Mouse (Mus musculus) liver, embryonic 11.5 days (tissue): Measurements from ENCODE around the gene Blvrb. TPM values are rescaled to one million over a fixed set of nuclear protein-coding genes. Genes with fewer than 3 reads are reported as not detected.
"Not testable (repeated sequence)": the region's sequence is repeated elsewhere in the genome, so short reads cannot be mapped to it uniquely, and the experiment has no call there.

Experiments
- ATAC-seq: fragments of 200-750 bp; cut with Nextera tagmentation; replicated peaks from 2 replicates; pipeline ENCODE4 v1.8.0; 2017; ENCODE audit warnings: moderate number of reproducible peaks, mild to moderate bottlenecking, moderate TSS enrichment, moderate library complexity; ENCODE audit not compliant: low FRiP score
- DNase-seq: peaks from one replicate; pipeline ENCODE4 v3.0.0-alpha.2; 2017; ENCODE audit warnings: low spot score
- H3K27ac ChIP-seq: fragments of 300-500 bp; sonication (generic); 2 replicates; pipeline ENCODE4 v1.5.1; 2014; ENCODE audit warnings: mild to moderate bottlenecking, low read depth, low read length, control low read depth
- H3K27me3 ChIP-seq: fragments of 300-500 bp; sonication (generic); replicated peaks from 2 replicates; pipeline ENCODE4 v1.6.1; 2014; ENCODE audit warnings: low read length, mixed read lengths; ENCODE audit not compliant: control insufficient read depth, insufficient read depth
- H3K36me3 ChIP-seq: fragments of 300-500 bp; sonication (generic); 2 replicates; pipeline ENCODE4 v1.6.1; 2014; ENCODE audit warnings: mild to moderate bottlenecking, low read length, moderate library complexity, mixed read lengths; ENCODE audit not compliant: control insufficient read depth, insufficient read depth
- H3K4me1 ChIP-seq: fragments of 300-500 bp; sonication (generic); replicated peaks from 2 replicates; pipeline ENCODE4 v1.6.1; 2014; ENCODE audit warnings: low read length, mixed read lengths; ENCODE audit not compliant: control insufficient read depth, insufficient read depth
- H3K4me2 ChIP-seq: fragments of 300-500 bp; sonication (generic); 2 replicates; pipeline ENCODE4 v1.6.1; 2014; ENCODE audit warnings: mild to moderate bottlenecking, control low read depth, moderate library complexity
- H3K4me3 ChIP-seq: fragments of 300-500 bp; sonication (generic); 2 replicates; pipeline ENCODE4 v1.5.1; 2014; ENCODE audit warnings: low read depth, low read length, control low read depth
- H3K9ac ChIP-seq: fragments of 300-500 bp; sonication (generic); 2 replicates; pipeline ENCODE4 v1.6.1; 2014; ENCODE audit warnings: low read depth, low read length, control low read depth
- H3K9me3 ChIP-seq: fragments of 300-500 bp; sonication (generic); 2 replicates; pipeline ENCODE4 v1.6.1; 2016; ENCODE audit warnings: low read length, inconsistent platforms, mixed read lengths; ENCODE audit not compliant: control insufficient read depth
- WGBS: fragments of 180-500 bp; shearing (Covaris S2); extraction: QIAGEN DNeasy Blood & Tissue Kit; methylation state at CpG from one replicate; pipeline ENCODE4 v1.1.7; 2014; 5-methylcytosine and 5-hydroxymethylcytosine counted together
- polyA plus RNA-seq: library from polyadenylated mRNA; unstranded; fragments of >200 nt; fragmentation: Nextera tagmentation; extraction: Ambion mirVana; gene quantifications from 2 replicates; pipeline ENCODE4 v1.2.1, GENCODE M21; 2014

The Blvrb gene
- polyA plus RNA-seq, 1 experiment from 2014 or later, result 581 TPM

GRCm38 (mm10) chr7:27490543-27491329 is 43.0 kb downstream of the Blvrb start:
- no peaks in the 10 kb centered on the region for H3K27me3 ChIP-seq
- no peaks in the 10 kb centered on the region for H3K9me3 ChIP-seq
- H3K27ac ChIP-seq, result peak overlapping the region; percentile 96
- ATAC-seq (peak; percentile 88), DNase-seq (peak; percentile 95)
- peak overlapping the region; percentile 68 for H3K9ac ChIP-seq
- peak overlapping the region; percentile 53 for H3K4me3 ChIP-seq
- H3K4me2 ChIP-seq, result peak overlapping the region; percentile 78
- H3K4me1 ChIP-seq, result peaks cover 38% of the 10 kb centered on the region
- under 1% methylated on average over 31 of the region's 33 CpGs for WGBS
- H3K36me3 ChIP-seq, result peaks cover 8% of the 10 kb centered on the region; the same call in 1 of the 2 replicates

- H3K4me1 ChIP-seq, result peaks cover 37% of the 10 kb centered on the region
- 0 out of 2 replicates have a peak overlapping the region, but pooled peaks have one; percentile 53 for H3K4me3 ChIP-seq
- H3K9ac ChIP-seq, result peak overlapping the region; percentile 68
- H3K36me3 ChIP-seq, result peaks cover 8% of the 10 kb centered on the region; the same call in 1 of the 2 replicates
- H3K4me2 ChIP-seq, result peak overlapping the region; percentile 78
- no peaks in the 10 kb centered on the region for H3K27me3 ChIP-seq
- no peaks in the 10 kb centered on the region for H3K9me3 ChIP-seq
- WGBS, result 73% methylated on average over 7 of the region's 7 CpGs
- ATAC-seq (no peak), DNase-seq (no peak)
- H3K27ac ChIP-seq, result peak overlapping the region; percentile 96
Observed at GRCm38 (mm10) chr7:27491856-27492255, 44.1 kb downstream of the Blvrb start.

GRCm38 (mm10) chr7:27493022-27493421 is 45.2 kb downstream of the Blvrb start:
- ATAC-seq, result no peak
- Histone ChIP-seq H3K9ac (no peak overlapping the region), H3K4me1 (peaks cover 41% of the 10 kb centered on the region), H3K4me3 (no peak overlapping the region), H3K36me3 (peaks cover 8% of the 10 kb centered on the region; the same call in 1 of the 2 replicates), H3K27me3 (no peaks in the 10 kb centered on the region), H3K4me2 (no peak overlapping the region), H3K9me3 (no peaks in the 10 kb centered on the region), H3K27ac (no peak overlapping the region)
- DNase-seq, result no peak
- 56% methylated on average over 3 of the region's 3 CpGs for WGBS

- Histone ChIP-seq H3K4me3 (no peak overlapping the region), H3K4me2 (no peak overlapping the region), H3K4me1 (peaks cover 36% of the 10 kb centered on the region), H3K9me3 (no peaks in the 10 kb centered on the region), H3K9ac (no peak overlapping the region), H3K27me3 (no peaks in the 10 kb centered on the region), H3K36me3 (peaks cover 8% of the 10 kb centered on the region; the same call in 1 of the 2 replicates), H3K27ac (no peak overlapping the region)
- DNase-seq, result no peak
- 86% methylated on average over 5 of the region's 5 CpGs for WGBS
- ATAC-seq, result no peak
Observed at GRCm38 (mm10) chr7:27493450-27493849, 45.7 kb downstream of the Blvrb start.

GRCm38 (mm10) chr7:27494659-27495367 is 47.0 kb downstream of the Blvrb start:
- H3K4me1 ChIP-seq, result peaks cover 24% of the 10 kb centered on the region
- not testable (repeated sequence) for H3K9me3 ChIP-seq, ATAC-seq, H3K36me3 ChIP-seq, H3K27ac ChIP-seq, H3K4me3 ChIP-seq, H3K9ac ChIP-seq, H3K27me3 ChIP-seq, H3K4me2 ChIP-seq, DNase-seq
- 82% methylated on average over 9 of the region's 9 CpGs for WGBS

- Histone ChIP-seq H3K4me1 (peaks cover 6% of the 10 kb centered on the region), H3K4me3 (no peak within 1 kb of the TSS), H3K27me3 (no peaks in the 10 kb centered on the region), H3K9me3 (no peaks in the 10 kb centered on the region), H3K27ac (no peak within 1 kb of the TSS), H3K9ac (no peak within 1 kb of the TSS), H3K4me2 (no peak within 1 kb of the TSS), H3K36me3 (no peaks in the 10 kb centered on the region)
- no peak for ATAC-seq
- DNase-seq, result no peak
- 53% methylated on average over 3 of the region's 3 CpGs for WGBS
Observed at GRCm38 (mm10) chr7:27499036-27499435, 51.3 kb downstream of the Blvrb start, which contains the start of gene Prx. TSS of gene Prx (plus strand) at chr7:27499324.

GRCm38 (mm10) chr7:27501620-27502019 is 53.8 kb downstream of the Blvrb start:
- Histone ChIP-seq H3K9me3 (no peaks in the 10 kb centered on the region), H3K27ac (no peak overlapping the region), H3K9ac (no peak overlapping the region), H3K4me1 (peaks cover 6% of the 10 kb centered on the region), H3K4me3 (no peak overlapping the region), H3K36me3 (no peaks in the 10 kb centered on the region), H3K27me3 (no peaks in the 10 kb centered on the region), H3K4me2 (no peak overlapping the region)
- ATAC-seq, result no peak
- WGBS, result 59% methylated on average over 4 of the region's 4 CpGs
- no peak for DNase-seq

GRCm38 (mm10) chr7:27506765-27507370 is 59.1 kb downstream of the Blvrb start:
- peak overlapping the region; percentile 54 for H3K9ac ChIP-seq
- H3K27ac ChIP-seq, result peak overlapping the region; percentile 99
- H3K4me1 ChIP-seq, result peaks cover 7% of the 10 kb centered on the region
- ATAC-seq (no peak), DNase-seq (no peak)
- H3K27me3 ChIP-seq, result no peaks in the 10 kb centered on the region
- peak overlapping the region; percentile 68 for H3K4me3 ChIP-seq
- no peaks in the 10 kb centered on the region for H3K36me3 ChIP-seq
- H3K9me3 ChIP-seq, result no peaks in the 10 kb centered on the region
- 49% methylated on average over 9 of the region's 9 CpGs for WGBS
- peak overlapping the region; percentile 80 for H3K4me2 ChIP-seq
